Mouse (Mus musculus) Patski (cell line): ENCODE measurements around the gene Tmem51. TPM values are rescaled to one million over a fixed set of nuclear protein-coding genes. Genes with fewer than 3 reads are reported as not detected.
"Not testable (repeated sequence)": the region's sequence is repeated elsewhere in the genome, so short reads cannot be mapped to it uniquely, and the experiment has no call there.

Experiments
- ATAC-seq: fragments of 100-300 bp; one replicate; pipeline ENCODE4 v1.8.0; 2021
- CTCF ChIA-PET: fragments of 350-600 bp; sonication (Branson Sonifier 250); formaldehyde crosslinking; loops from one replicate; lab custom pipeline; 2022; ENCODE audit warnings: inconsistent platforms; lab: Charles Lee
- POLR2A ChIA-PET: fragments of 350-600 bp; sonication (Branson Sonifier 250); formaldehyde crosslinking; loops from one replicate; lab custom pipeline; 2022; ENCODE audit warnings: antibody characterized with exemption, inconsistent platforms; lab: Charles Lee
- DNase-seq: peaks from one replicate; pipeline ENCODE4 v3.0.0-alpha.2; 2011; ENCODE audit warnings: low read depth, low spot score
- H3K27me3 ChIP-seq: fragments of 371-371 bp; one replicate; pipeline ENCODE4 v1.5.1; 2021
- CTCF ChIP-seq: fragments of 100-300 bp; IDR thresholded peaks from one replicate; pipeline ENCODE4 v1.5.1; 2021
- in situ Hi-C: fragments of 300-500 bp; cut with MboI; formaldehyde crosslinking; loops from 3 replicates; pipeline ENCODE4 v1.11.1; 2018; ENCODE audit warnings: low pct_unique_long_range_greater_than_20kb, mixed read lengths
- polyA plus RNA-seq: library from polyadenylated mRNA; unstranded; gene quantifications from one replicate; pipeline ENCODE4 v1.2.3, GENCODE M21; 2021

Gene Tmem51
- polyA plus RNA-seq, 1 experiment from 2014 or later: 10.3 TPM

- no peak for TF ChIP-seq CTCF
- CTCF ChIA-PET: no interaction called here
- POLR2A ChIA-PET: no interaction called here
- DNase-seq: no peak
- H3K27me3 ChIP-seq: no peaks in the 10 kb centered on the region
- in situ Hi-C loops: no loop called here
- ATAC-seq: no peak
Measured at GRCm38 (mm10) chr4:142060455-142061378, 23.4 kb downstream of the Tmem51 start.

- DNase-seq (no peak), ATAC-seq (no peak)
- in situ Hi-C loops: no loop called here
- H3K27me3 ChIP-seq: no peaks in the 10 kb centered on the region
- POLR2A ChIA-PET: no interaction called here
- CTCF ChIA-PET: interaction anchor here (1.3 kb wide), 1 partner anchor 9 kb away, joined by 3 read pairs; no protein-coding TSS in a partner anchor
- no peak for TF ChIP-seq CTCF
Measured at GRCm38 (mm10) chr4:142059841-142060193, 24.3 kb downstream of the Tmem51 start.

GRCm38 (mm10) chr4:142059113-142059840 is 24.8 kb downstream of the Tmem51 start:
- TF ChIP-seq CTCF: no peak
- CTCF ChIA-PET: interaction anchor here (1.3 kb wide), 1 partner anchor 9 kb away, joined by 3 read pairs; no protein-coding TSS in a partner anchor
- in situ Hi-C loops: no loop called here
- DNase-seq: no peak
- POLR2A ChIA-PET: no interaction called here
- ATAC-seq: no peak
- H3K27me3 ChIP-seq: no peaks in the 10 kb centered on the region

GRCm38 (mm10) chr4:142057529-142058216 is 26.4 kb downstream of the Tmem51 start:
- no peak for DNase-seq
- POLR2A ChIA-PET: no interaction called here
- H3K27me3 ChIP-seq: no peaks in the 10 kb centered on the region
- in situ Hi-C loops: no loop called here
- TF ChIP-seq CTCF: no peak
- CTCF ChIA-PET: no interaction called here
- ATAC-seq: no peak

GRCm38 (mm10) chr4:142055600-142055999 is 28.5 kb downstream of the Tmem51 start:
- in situ Hi-C loops: no loop called here
- TF ChIP-seq CTCF: no peak

GRCm38 (mm10) chr4:142054580-142054979 is 29.5 kb downstream of the Tmem51 start:
- ATAC-seq (no peak), DNase-seq (no peak)
- CTCF ChIA-PET: no interaction called here
- in situ Hi-C loops: no loop called here
- no peaks in the 10 kb centered on the region for H3K27me3 ChIP-seq
- POLR2A ChIA-PET: no interaction called here
- no peak for TF ChIP-seq CTCF

More at GRCm38 (mm10) chr4:142055600-142055999, 28.5 kb downstream of the Tmem51 start:
- DNase-seq: no peak
- ChIA-PET POLR2A (no interaction called here), CTCF (no interaction called here)
- ATAC-seq: no peak
- no peaks in the 10 kb centered on the region for H3K27me3 ChIP-seq

- CTCF ChIA-PET: no interaction called here
- POLR2A ChIA-PET: no interaction called here
- H3K27me3 ChIP-seq: no peaks in the 10 kb centered on the region
- ATAC-seq (no peak), DNase-seq (no peak)
- no peak for TF ChIP-seq CTCF
- in situ Hi-C loops: no loop called here
Measured at GRCm38 (mm10) chr4:142053661-142054448, 30.2 kb downstream of the Tmem51 start.

GRCm38 (mm10) chr4:142053261-142053660 is 30.8 kb downstream of the Tmem51 start:
- POLR2A ChIA-PET: no interaction called here
- no peaks in the 10 kb centered on the region for H3K27me3 ChIP-seq
- in situ Hi-C loops: no loop called here
- no peak for TF ChIP-seq CTCF
- CTCF ChIA-PET: no interaction called here
- DNase-seq (no peak), ATAC-seq (no peak)

GRCm38 (mm10) chr4:142052391-142053132 is 31.5 kb downstream of the Tmem51 start:
- no peaks in the 10 kb centered on the region for H3K27me3 ChIP-seq
- in situ Hi-C loops: no loop called here
- ChIA-PET POLR2A (no interaction called here), CTCF (no interaction called here)
- DNase-seq (no peak), ATAC-seq (no peak)
- no peak for TF ChIP-seq CTCF

GRCm38 (mm10) chr4:142051883-142052282 is 32.2 kb downstream of the Tmem51 start:
- DNase-seq, CTCF ChIA-PET, ATAC-seq, H3K27me3 ChIP-seq, in situ Hi-C loops, POLR2A ChIA-PET: not testable (repeated sequence)
